Mouse (Mus musculus) neural tube, embryonic 14.5 days (tissue): Measurements from ENCODE around the gene Nlrp4f. TPM values are rescaled to one million over a fixed set of nuclear protein-coding genes. Genes with fewer than 3 reads are reported as not detected.

Experiments used
- ATAC-seq: fragments of 200-750 bp; cut with Nextera tagmentation; 2 replicates; pipeline ENCODE4 v1.8.0; 2017; ENCODE audit warnings: low read depth, mild to moderate bottlenecking, moderate TSS enrichment, moderate library complexity
- H3K27ac ChIP-seq: fragments of 300-500 bp; sonication (generic); 2 replicates; pipeline ENCODE4 v1.5.1; 2014; ENCODE audit warnings: low read depth, mild to moderate bottlenecking, control low read depth, low read length, moderate library complexity, mixed read lengths
- H3K27me3 ChIP-seq: fragments of 300-500 bp; sonication (generic); 2 replicates; pipeline ENCODE4 v1.6.1; 2014; ENCODE audit warnings: low read length; ENCODE audit not compliant: control insufficient read depth, insufficient read depth
- H3K36me3 ChIP-seq: fragments of 300-500 bp; sonication (generic); 2 replicates; pipeline ENCODE4 v1.6.1; 2014; ENCODE audit warnings: low read length, mixed read lengths; ENCODE audit not compliant: control insufficient read depth, insufficient read depth
- H3K4me1 ChIP-seq: fragments of 300-500 bp; sonication (generic); 2 replicates; pipeline ENCODE4 v1.6.1; 2014; ENCODE audit warnings: low read length; ENCODE audit not compliant: control insufficient read depth, insufficient read depth
- H3K4me2 ChIP-seq: fragments of 300-500 bp; sonication (generic); 2 replicates; pipeline ENCODE4 v1.6.1; 2014; ENCODE audit warnings: mild to moderate bottlenecking, low read depth, low read length, control low read depth
- H3K4me3 ChIP-seq: fragments of 300-500 bp; sonication (generic); 2 replicates; pipeline ENCODE4 v1.5.1; 2014; ENCODE audit warnings: low read depth, low read length, control low read depth, mixed read lengths
- H3K9ac ChIP-seq: fragments of 300-500 bp; sonication (generic); replicated peaks from 2 replicates; pipeline ENCODE4 v1.6.1; 2014; ENCODE audit warnings: low read depth, mild to moderate bottlenecking, control low read depth, low read length, mixed read lengths
- H3K9me3 ChIP-seq: fragments of 300-500 bp; sonication (generic); 2 replicates; pipeline ENCODE4 v1.6.1; 2016; ENCODE audit warnings: low read length; ENCODE audit not compliant: control insufficient read depth
- WGBS: fragments of 180-500 bp; shearing (Covaris S2); extraction: QIAGEN DNeasy Blood & Tissue Kit; methylation state at CpG from one replicate; pipeline ENCODE4 v1.1.7; 2014; 5-methylcytosine and 5-hydroxymethylcytosine counted together
- polyA plus RNA-seq: library from polyadenylated mRNA; unstranded; fragments of >200 nt; fragmentation: Nextera tagmentation; extraction: Ambion mirVana; gene quantifications from 2 replicates; pipeline ENCODE4 v1.2.1, GENCODE M21; 2014

The Nlrp4f gene
- polyA plus RNA-seq, 1 experiment from 2014 or later: 0.27 TPM

GRCm38 (mm10) chr13:65200667-65201066 is 5.1 kb downstream of the Nlrp4f start:
- 74% methylated on average over 1 of the region's 1 CpGs for WGBS
- Histone ChIP-seq H3K27me3 (no peaks in the 10 kb centered on the region), H3K4me3 (no peak overlapping the region)

GRCm38 (mm10) chr13:65176472-65177091 is 29.2 kb downstream of the Nlrp4f start:
- Histone ChIP-seq H3K4me2 (no peak overlapping the region), H3K4me3 (no peak overlapping the region), H3K9ac (no peak overlapping the region), H3K36me3 (no peaks in the 10 kb centered on the region), H3K27me3 (no peaks in the 10 kb centered on the region), H3K4me1 (no peaks in the 10 kb centered on the region), H3K27ac (no peak overlapping the region), H3K9me3 (no peaks in the 10 kb centered on the region)
- WGBS: 59% methylated on average over 15 of the region's 15 CpGs
- peak; percentile 71 for ATAC-seq

More at GRCm38 (mm10) chr13:65200667-65201066, 5.1 kb downstream of the Nlrp4f start:
- Histone ChIP-seq H3K9me3 (no peaks in the 10 kb centered on the region), H3K36me3 (no peaks in the 10 kb centered on the region), H3K4me1 (no peaks in the 10 kb centered on the region), H3K27ac (no peak overlapping the region), H3K9ac (no peak overlapping the region), H3K4me2 (no peak overlapping the region)
- ATAC-seq: no peak

- no peaks in the 10 kb centered on the region for H3K36me3 ChIP-seq
- peak overlapping the region; percentile 34 for H3K9ac ChIP-seq
- H3K27me3 ChIP-seq: no peaks in the 10 kb centered on the region
- ATAC-seq: peak; percentile 89
- no peaks in the 10 kb centered on the region for H3K9me3 ChIP-seq
- peak overlapping the region; percentile 33 for H3K4me3 ChIP-seq
- 22% methylated on average over 41 of the region's 46 CpGs for WGBS
- peak overlapping the region; percentile 59 for H3K4me2 ChIP-seq
- no peak overlapping the region for H3K27ac ChIP-seq
- no peaks in the 10 kb centered on the region for H3K4me1 ChIP-seq
These were observed 29.9 kb downstream of the Nlrp4f start for GRCm38 (mm10) chr13:65175734-65176471.

GRCm38 (mm10) chr13:65174102-65174501 is 31.7 kb downstream of the Nlrp4f start:
- WGBS: 83% methylated on average over 3 of the region's 3 CpGs
- Histone ChIP-seq H3K27ac (no peak overlapping the region), H3K9ac (no peak overlapping the region), H3K9me3 (no peaks in the 10 kb centered on the region), H3K4me2 (no peak overlapping the region), H3K4me1 (no peaks in the 10 kb centered on the region), H3K4me3 (no peak overlapping the region), H3K27me3 (no peaks in the 10 kb centered on the region), H3K36me3 (no peaks in the 10 kb centered on the region)
- ATAC-seq: no peak

- Histone ChIP-seq H3K9ac (no peak within 1 kb of the TSS), H3K4me3 (no peak within 1 kb of the TSS), H3K4me2 (no peak within 1 kb of the TSS), H3K27me3 (no peaks in the 10 kb centered on the region), H3K9me3 (no peaks in the 10 kb centered on the region), H3K36me3 (no peaks in the 10 kb centered on the region), H3K27ac (no peak within 1 kb of the TSS), H3K4me1 (no peaks in the 10 kb centered on the region)
- no peak for ATAC-seq
- WGBS: 77% methylated on average over 1 of the region's 1 CpGs
These were observed 55.8 kb downstream of the Nlrp4f start, which contains the start of gene Olfr466 for GRCm38 (mm10) chr13:65149940-65150339. TSS of gene Olfr466 (plus strand) at chr13:65150240.

GRCm38 (mm10) chr13:65137789-65138188 is 68.0 kb downstream of the Nlrp4f start, which contains the start of gene Olfr465-ps1:
TSS of gene Olfr465-ps1 (plus strand) at chr13:65138089.
- H3K4me3 ChIP-seq: no peak within 1 kb of the TSS
- H3K27ac ChIP-seq: no peak within 1 kb of the TSS
- no peak within 1 kb of the TSS for H3K4me2 ChIP-seq
- H3K36me3 ChIP-seq: no peaks in the 10 kb centered on the region
- H3K9ac ChIP-seq: no peak within 1 kb of the TSS
- no peak for ATAC-seq
- H3K4me1 ChIP-seq: no peaks in the 10 kb centered on the region
- WGBS: 87% methylated on average over 4 of the region's 4 CpGs
- no peaks in the 10 kb centered on the region for H3K9me3 ChIP-seq
- no peaks in the 10 kb centered on the region for H3K27me3 ChIP-seq

Other genes with a start within 250 kb of the Nlrp4f start
- gene Spata31d1c, start 172.9 kb downstream of the Nlrp4f start, polyA plus RNA-seq: 0.08 TPM in 1 of 2 replicates, not detected in the other
- not detected in 2 replicates for gene Prss47, start 153.2 kb downstream of the Nlrp4f start, polyA plus RNA-seq
- 33.4 and 33.7 TPM in 2 replicates for gene Mfsd14b, start 93.0 kb downstream of the Nlrp4f start, polyA plus RNA-seq
- not detected in 2 replicates for gene Olfr465-ps1, start 67.9 kb downstream of the Nlrp4f start, polyA plus RNA-seq
- not detected in 2 replicates for gene Olfr466, start 55.7 kb downstream of the Nlrp4f start, polyA plus RNA-seq
- 0.52 and 0.56 TPM in 2 replicates for gene Gm10775, start 53.6 kb upstream of the Nlrp4f start, polyA plus RNA-seq
- gene Zfp369, start 72.8 kb upstream of the Nlrp4f start, polyA plus RNA-seq: 26.2 and 29.6 TPM in 2 replicates